Mouse (Mus musculus) gastrocnemius, postnatal 14 days (tissue): ENCODE results near the gene Gm21719. TPM values are rescaled to one million over a fixed set of nuclear protein-coding genes. Genes with fewer than 3 reads are reported as not detected.
"Not testable (repeated sequence)": the region's sequence is repeated elsewhere in the genome, so short reads cannot be mapped to it uniquely, and the experiment has no call there.

Experiments used
- DNase-seq: peaks from one replicate; pipeline ENCODE4 v3.0.0; 2021; ENCODE audit warnings: mixed read lengths
- intact Hi-C: fragments of 180-260 bp; cut with DNase I; formaldehyde crosslinking; loops from one replicate; pipeline ENCODE4 v1.15.1; 2025; ENCODE audit warnings: low total_unique reads
- long read RNA-seq, 2 experiments: library from polyadenylated mRNA; stranded (forward); transcript quantifications; one replicate each; pipeline ENCODE4 v2.0.0; 2021
- total RNA-seq, 2 experiments: library from RNA; stranded (reverse); gene quantifications; 2 replicates each; pipeline ENCODE4 v1.2.3; 2021

Gm21719 gene
- not detected for total RNA-seq
- long read RNA-seq, experiment 1 = 0 reads
- long read RNA-seq, experiment 2 = 0 reads

GRCm38 (mm10) chrY:6682772-6683171, at the start of gene Gm21719:
Gene Gm21719 (minus strand): TSS chrY:6682872.
- DNase-seq, intact Hi-C loops: not testable (repeated sequence)

Other genes starting within 250 kb of the Gm21719 start
- gene Gm28919, start 99.3 kb downstream of the Gm21719 start, total RNA-seq = not detected
- gene Gm20830, start 235.4 kb upstream of the Gm21719 start, total RNA-seq = not detected